Mouse (Mus musculus) ES-E14 (cell line): Measurements from ENCODE around the gene Heatr5b. TPM values are rescaled to one million over a fixed set of nuclear protein-coding genes. Genes with fewer than 3 reads are reported as not detected.

ENCODE experiments used
- DNase-seq: peaks from one replicate; pipeline ENCODE4 v3.0.0-alpha.2; 2013; ENCODE audit warnings: low read depth, low spot score
- H3K27ac ChIP-seq: 2 replicates; pipeline ENCODE4 v1.5.1; 2012; ENCODE audit warnings: low read depth, mild to moderate bottlenecking, low read length, moderate library complexity, mixed read lengths; ENCODE audit not compliant: poor library complexity, insufficient read depth, severe bottlenecking
- H3K36me3 ChIP-seq: 2 replicates; pipeline ENCODE4 v1.6.1; 2012; ENCODE audit warnings: mild to moderate bottlenecking, low read length, moderate library complexity, mixed read lengths; ENCODE audit not compliant: control insufficient read depth, poor library complexity, insufficient read depth, severe bottlenecking
- H3K4me1 ChIP-seq, 2 experiments: fragments of 150-350 bp in 1 of 2; sonication (generic) in 1 of 2; 2 replicates each; pipeline ENCODE4 v1.6.1; 2012; ENCODE audit warnings: low read length in 2 of 2, mild to moderate bottlenecking in 1 of 2, mixed read lengths in 1 of 2; ENCODE audit not compliant: control insufficient read depth in 2 of 2, insufficient read depth in 2 of 2, poor library complexity in 1 of 2
- H3K4me3 ChIP-seq, 2 experiments: fragments of 150-350 bp in 1 of 2; sonication (generic) in 1 of 2; 2 replicates each; pipeline ENCODE4 v1.5.1; 2012; ENCODE audit warnings: low read length in 2 of 2, low read depth in 1 of 2, mild to moderate bottlenecking in 1 of 2, mixed read lengths in 1 of 2; ENCODE audit not compliant: insufficient read depth in 1 of 2, poor library complexity in 1 of 2, severe bottlenecking in 1 of 2
- H3K9ac ChIP-seq: 2 replicates; pipeline ENCODE4 v1.6.1; 2012; ENCODE audit warnings: low read depth, mild to moderate bottlenecking, low read length, mixed read lengths; ENCODE audit not compliant: poor library complexity, insufficient read depth, severe bottlenecking
- H3K9me3 ChIP-seq: fragments of 150-350 bp; sonication (generic); 2 replicates; pipeline ENCODE4 v1.6.1; 2012; ENCODE audit warnings: low read depth, mild to moderate bottlenecking, low read length; ENCODE audit not compliant: control insufficient read depth, insufficient read depth
- CHD2 ChIP-seq: IDR thresholded peaks from 2 replicates; pipeline ENCODE4 v1.6.1; 2014; ENCODE audit warnings: mild to moderate bottlenecking, low read depth, low read length, inconsistent platforms
- HCFC1 ChIP-seq: IDR thresholded peaks from 2 replicates; pipeline ENCODE4 v1.6.1; 2012; ENCODE audit warnings: low read length, inconsistent platforms, borderline replicate concordance; ENCODE audit not compliant: insufficient read depth
- MAFK ChIP-seq: IDR thresholded peaks from 2 replicates; pipeline ENCODE4 v1.6.1; 2014; ENCODE audit warnings: mild to moderate bottlenecking, low read depth, low read length, inconsistent platforms; ENCODE audit not compliant: insufficient read depth
- ZC3H11A ChIP-seq: IDR thresholded peaks from 2 replicates; pipeline ENCODE4 v1.6.1; 2012; ENCODE audit warnings: low read depth, mild to moderate bottlenecking, inconsistent platforms, low read length, borderline replicate concordance
- ZNF384 ChIP-seq: IDR thresholded peaks from 2 replicates; pipeline ENCODE4 v1.6.1; 2012; ENCODE audit warnings: low read depth, low read length, inconsistent platforms
- in situ Hi-C, 2 experiments: fragments of 600-800 bp; cut with MboI; formaldehyde crosslinking; loops; one replicate each; pipeline ENCODE4 v1.15.1; 2025; ENCODE audit warnings: low sequenced_read_pairs in 2 of 2, inconsistent platforms in 1 of 2; ENCODE audit not compliant: unreplicated experiment in 2 of 2
- total RNA-seq: library from RNA; depleted of rRNA; stranded (reverse); fragments of 300-350 nt; gene quantifications from 2 replicates; pipeline ENCODE4 v1.2.3, GENCODE M21; 2012; rRNA removed

Heatr5b gene
- total RNA-seq = 18.8 and 19.9 TPM in 2 replicates

- H3K4me3 ChIP-seq = peak within 1 kb of the TSS; percentile 93 to 94
- peaks cover 0 to 3% of the 10 kb centered on the region in 2 experiments; a peak in 1 of 4 replicates for H3K4me1 ChIP-seq
- peak; percentile 97 for DNase-seq
- in situ Hi-C loops = no loop called here
- H3K9ac ChIP-seq = peak within 1 kb of the TSS; percentile 94
- TF ChIP-seq CHD2 = no peak
- TF ChIP-seq HCFC1 = no peak
- TF ChIP-seq ZC3H11A = no peak
- no peak for TF ChIP-seq ZNF384
- no peak for TF ChIP-seq MAFK
- no peaks in the 10 kb centered on the region for H3K9me3 ChIP-seq
- H3K27ac ChIP-seq = no peak within 1 kb of the TSS; the same call in 1 of the 2 replicates
- peaks cover 6% of the 10 kb centered on the region; the same call in 1 of the 2 replicates for H3K36me3 ChIP-seq
Measured at GRCm38 (mm10) chr17:78834856-78835835, at the start of gene Heatr5b, which contains the start of gene Gpatch11. Gene Heatr5b (minus strand): TSS chr17:78835364. Gene Gpatch11 (plus strand): TSS chr17:78835567.

DNA sequence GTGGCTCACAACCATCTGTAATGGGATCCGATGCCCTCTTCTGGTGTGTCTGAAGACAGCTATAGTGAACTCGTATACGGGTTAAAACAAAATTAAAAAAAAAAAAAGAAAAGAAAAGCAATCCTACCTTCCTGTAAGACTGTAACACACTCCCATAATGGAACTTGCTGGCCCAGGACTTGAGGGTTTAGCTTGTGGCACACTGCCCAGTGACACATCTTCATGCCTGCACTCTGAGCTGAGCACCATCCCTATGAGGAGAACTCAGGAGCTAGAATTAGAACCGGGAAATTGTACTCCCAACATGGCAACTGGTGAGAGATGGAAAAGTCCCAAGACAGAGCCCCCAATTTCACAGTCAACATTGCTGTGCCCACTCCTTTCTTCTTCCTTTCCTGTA lies 48.1 kb upstream of the Heatr5b start:
- no peak overlapping the region for H3K9ac ChIP-seq

DNA sequence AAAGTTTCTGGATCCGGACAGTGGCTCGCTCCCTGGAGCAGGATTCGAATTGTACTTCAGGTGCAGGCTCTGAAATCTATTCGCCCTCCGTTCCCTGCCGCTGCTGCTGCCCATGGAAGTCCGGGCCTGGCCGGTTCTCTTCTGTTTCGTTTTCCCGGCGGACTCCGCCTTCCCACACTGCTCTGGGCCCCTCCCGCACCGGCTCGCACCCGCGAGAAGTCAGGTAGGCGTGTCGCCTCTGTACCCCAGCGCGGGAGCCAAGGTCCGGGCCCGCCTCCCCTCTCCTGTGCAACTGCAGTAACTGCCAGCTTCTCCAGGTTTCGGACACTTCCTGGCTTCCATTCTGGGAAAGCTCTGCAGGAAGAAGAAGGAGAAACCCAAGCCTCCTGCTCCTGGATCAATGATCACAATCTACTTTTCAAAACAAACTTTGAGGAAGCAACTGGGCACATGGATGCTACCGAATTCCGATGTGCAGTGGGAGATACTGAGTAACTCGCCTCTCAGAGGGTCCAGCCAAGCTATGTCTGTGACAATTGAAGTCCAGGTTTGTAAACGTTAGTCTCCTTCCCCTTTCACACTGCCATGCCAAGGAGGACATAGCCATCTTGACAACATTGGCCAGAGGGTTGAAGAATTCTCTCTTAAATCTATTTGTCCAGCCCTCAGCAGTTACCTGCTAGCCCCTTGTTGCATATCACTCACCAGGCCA lies 47.4 kb upstream of the Heatr5b start, which contains the start of gene Eif2ak2:
Gene Eif2ak2 (minus strand): TSS at position 173 of the 712 bp plus-strand sequence.
- Histone ChIP-seq H3K4me3 (peak within 1 kb of the TSS; percentile 67 to 95), H3K9me3 (no peaks in the 10 kb centered on the region), H3K27ac (peak within 1 kb of the TSS; percentile 14; the same call in 1 of the 2 replicates), H3K4me1 (peaks cover 0 to 2% of the 10 kb centered on the region in 2 experiments; a peak in 1 of 4 replicates), H3K9ac (peak within 1 kb of the TSS; percentile 75), H3K36me3 (no peaks in the 10 kb centered on the region)
- in situ Hi-C loops = no loop called here
- DNase-seq = peak; percentile 69
- TF ChIP-seq HCFC1 = 0 out of 2 replicates have a peak, but pooled peaks have one; percentile 23
- TF ChIP-seq MAFK = no peak
- peak; percentile 81 for TF ChIP-seq CHD2

More for the DNA sequence above, 48.1 kb upstream of the Heatr5b start:
- Histone ChIP-seq H3K4me3 (no peak overlapping the region), H3K9me3 (no peaks in the 10 kb centered on the region), H3K36me3 (no peaks in the 10 kb centered on the region), H3K4me1 (peaks cover 0 to 2% of the 10 kb centered on the region in 2 experiments; a peak in 1 of 4 replicates), H3K27ac (no peak overlapping the region)
- DNase-seq = no peak
- in situ Hi-C loops = no loop called here
- TF ChIP-seq HCFC1 (no peak), CHD2 (no peak), MAFK (no peak), ZNF384 (no peak), ZC3H11A (no peak)

DNA sequence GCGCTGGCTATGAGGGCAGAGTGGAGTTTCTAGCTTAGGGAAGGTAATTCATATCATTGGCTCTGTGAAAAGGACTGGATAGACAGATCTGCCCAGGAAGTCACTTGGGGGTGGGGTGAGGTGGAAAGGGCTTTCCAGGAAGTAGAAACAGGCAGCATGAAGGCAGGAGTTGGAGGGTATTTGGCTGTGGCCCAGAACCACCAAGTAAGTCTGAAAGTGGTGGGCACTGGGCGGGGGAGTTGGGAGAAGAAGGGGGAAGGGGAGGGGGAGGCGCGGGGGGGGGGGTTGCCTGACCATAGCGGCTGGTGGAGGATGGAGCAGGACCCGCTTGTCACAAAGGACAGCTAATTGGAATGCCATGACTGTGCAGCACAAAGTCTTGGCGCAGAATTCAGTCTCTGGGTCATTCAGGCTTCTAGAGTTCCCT lies 46.7 kb upstream of the Heatr5b start:
- in situ Hi-C loops = no loop called here
- H3K4me1 ChIP-seq = peaks cover 0 to 2% of the 10 kb centered on the region in 2 experiments; a peak in 1 of 4 replicates
- peak overlapping the region; percentile 75 for H3K9ac ChIP-seq
- no peak for TF ChIP-seq ZC3H11A
- no peaks in the 10 kb centered on the region for H3K36me3 ChIP-seq
- no peak for DNase-seq
- H3K9me3 ChIP-seq = no peaks in the 10 kb centered on the region
- peak overlapping the region; percentile 14; the same call in 1 of the 2 replicates for H3K27ac ChIP-seq
- H3K4me3 ChIP-seq = peak overlapping the region; percentile 67 to 95
